Mouse (Mus musculus): Measurements from ENCODE around the gene Trim3. TPM values are rescaled to one million over a fixed set of nuclear protein-coding genes. Genes with fewer than 3 reads are reported as not detected.

The Trim3 gene
- polyA plus RNA-seq, 1 experiment from 2014 or later = 41.3 TPM

DNA sequence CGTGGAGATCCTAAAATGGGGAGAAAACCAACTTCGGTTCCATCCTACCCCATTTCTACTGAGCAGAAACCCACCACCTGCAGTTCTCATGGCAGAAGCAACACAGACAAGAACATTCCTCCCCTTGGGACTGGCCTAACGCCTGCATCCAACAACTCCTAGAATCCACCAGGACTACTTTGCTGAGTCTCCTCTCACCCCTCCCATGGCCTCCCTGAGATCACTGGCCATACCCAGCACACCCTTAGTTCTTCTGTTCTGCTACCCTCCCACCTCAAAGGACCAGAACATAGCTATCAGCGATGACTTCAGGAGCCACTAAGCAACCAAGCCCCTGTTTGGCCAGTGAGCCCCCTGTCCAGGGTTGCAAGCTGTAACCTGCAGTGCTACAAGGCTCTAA, 62.6 kb downstream of the Trim3 start:
- H3K27me3 ChIP-seq = no peaks in the 10 kb centered on the region
- 85% methylated on average over 4 of the region's 4 CpGs for WGBS
- no peak for ATAC-seq (ENCODE audit: insufficient number of reproducible peaks, insufficient read depth, low FRiP score, low TSS enrichment, low read depth)

DNA sequence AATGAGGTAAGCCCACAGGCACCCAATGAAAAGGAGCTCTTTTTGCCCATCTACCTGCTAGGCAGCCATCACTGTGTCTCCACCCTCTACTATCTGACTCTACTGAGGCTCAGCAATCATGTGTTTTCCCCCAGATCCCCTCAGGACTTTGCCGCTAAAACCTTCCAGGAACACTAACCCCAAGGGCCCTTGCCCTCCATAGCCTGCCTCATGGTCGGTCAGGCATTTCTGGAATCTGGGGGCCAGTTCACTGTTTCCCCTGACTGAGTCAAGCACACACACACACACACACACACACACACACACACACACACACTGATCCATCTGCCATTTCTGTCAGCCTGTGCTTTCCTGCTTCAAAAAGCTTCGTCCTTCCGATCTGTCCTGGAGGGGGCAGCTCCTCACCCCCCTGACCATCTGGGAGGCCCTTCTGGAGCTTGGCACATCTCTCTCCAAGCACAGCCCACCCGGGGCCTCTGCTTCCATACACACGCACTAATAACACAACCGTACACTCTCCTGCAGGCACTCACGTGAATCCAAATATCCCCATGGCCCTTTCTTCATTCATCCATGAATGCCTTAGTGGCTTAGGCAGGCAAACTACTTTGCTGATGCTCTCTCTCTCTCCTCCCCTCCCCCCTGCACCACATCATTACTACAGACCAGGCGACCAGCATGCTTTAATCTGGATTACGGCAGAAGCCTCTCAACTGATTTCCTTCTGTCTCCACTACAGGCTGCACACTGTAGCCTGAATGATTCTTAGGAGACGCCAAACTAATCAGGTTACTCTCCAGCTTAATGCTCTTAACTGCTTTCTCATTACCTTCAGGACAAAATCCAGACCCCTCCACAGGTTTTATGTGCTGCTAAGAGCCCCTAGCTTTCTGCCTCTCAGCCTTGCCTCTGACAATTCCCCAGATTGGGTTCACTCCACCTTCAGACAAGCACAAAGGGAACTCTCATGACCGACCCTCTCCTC, 63.6 kb downstream of the Trim3 start:
- Histone ChIP-seq H3K4me3 (no peak overlapping the region; the same call in 1 of the 2 replicates), H3K9ac (peak overlapping the region; percentile 58), H3K4me1 (peaks cover 26% of the 10 kb centered on the region), H3K27ac (peak overlapping the region; percentile 28; the same call in 1 of the 2 replicates), H3K9me3 (no peaks in the 10 kb centered on the region), H3K4me2 (no peak overlapping the region), H3K27me3 (no peaks in the 10 kb centered on the region), H3K36me3 (peaks cover 54% of the 10 kb centered on the region)
- WGBS = 23% methylated on average over 12 of the region's 12 CpGs
- no peak for ATAC-seq (ENCODE audit: insufficient number of reproducible peaks, insufficient read depth, low FRiP score, low TSS enrichment, low read depth)

More for the DNA sequence above, 62.6 kb downstream of the Trim3 start:
- H3K27ac ChIP-seq = no peak overlapping the region
- no peak overlapping the region for H3K9ac ChIP-seq
- no peak overlapping the region for H3K4me3 ChIP-seq
- no peak overlapping the region for H3K4me2 ChIP-seq
- peaks cover 29% of the 10 kb centered on the region for H3K4me1 ChIP-seq
- no peaks in the 10 kb centered on the region for H3K9me3 ChIP-seq
- H3K36me3 ChIP-seq = peaks cover 45% of the 10 kb centered on the region

DNA sequence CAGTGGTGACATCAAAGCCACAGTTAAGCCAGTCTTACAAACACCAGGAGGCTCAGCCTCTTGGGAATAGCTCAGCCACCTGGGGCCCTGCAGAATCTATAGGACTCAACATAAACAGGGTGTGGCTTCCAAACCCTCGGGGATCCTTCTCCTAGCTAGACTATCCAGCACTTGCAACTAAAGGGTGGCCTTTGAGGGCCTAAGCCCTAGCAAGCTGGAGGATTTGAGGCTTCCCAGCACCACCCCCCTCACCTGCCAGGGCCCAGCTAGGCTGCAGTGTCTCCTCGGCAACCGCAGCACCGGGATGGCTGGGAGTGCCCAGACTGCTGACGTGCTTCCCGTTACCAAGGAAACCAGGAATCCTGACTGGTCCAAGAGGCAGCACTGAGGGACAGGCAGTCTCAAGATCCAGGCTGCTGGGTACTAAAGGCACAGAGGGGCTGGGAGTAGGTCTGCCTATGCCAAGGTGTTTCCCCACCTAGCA, 64.3 kb downstream of the Trim3 start:
- peaks cover 59% of the 10 kb centered on the region for H3K36me3 ChIP-seq
- no peak overlapping the region for H3K4me3 ChIP-seq
- no peak overlapping the region for H3K4me2 ChIP-seq
- WGBS = 7% methylated on average over 6 of the region's 6 CpGs
- ATAC-seq (ENCODE audit: insufficient number of reproducible peaks, insufficient read depth, low FRiP score, low TSS enrichment, low read depth) = peak; percentile 35
- peak overlapping the region; percentile 51 for H3K9ac ChIP-seq
- H3K4me1 ChIP-seq = peaks cover 26% of the 10 kb centered on the region
- H3K9me3 ChIP-seq = no peaks in the 10 kb centered on the region
- 0 out of 2 replicates have a peak overlapping the region, but pooled peaks have one; percentile 16 for H3K27ac ChIP-seq
- H3K27me3 ChIP-seq = no peaks in the 10 kb centered on the region

DNA sequence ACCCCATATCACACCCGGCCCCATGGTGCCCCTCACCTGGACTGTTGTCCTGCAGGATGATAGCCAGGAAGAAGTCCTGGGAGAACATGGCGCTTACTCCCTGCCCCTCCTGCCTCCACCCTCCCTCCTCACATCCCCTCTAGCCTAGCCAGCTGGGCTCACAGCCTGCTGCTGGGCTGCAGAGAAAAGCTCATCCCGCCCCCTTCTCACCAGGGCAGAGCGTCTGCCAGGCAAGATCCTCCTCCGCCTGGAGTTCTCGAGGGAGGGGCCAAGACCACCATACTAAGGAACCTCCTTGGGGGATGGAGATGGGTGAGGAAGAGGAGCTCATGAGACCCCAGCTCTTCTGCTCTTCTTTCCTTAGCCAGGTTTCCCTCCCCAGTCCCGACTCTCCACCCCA, 64.8 kb downstream of the Trim3 start:
- ATAC-seq (ENCODE audit: insufficient number of reproducible peaks, insufficient read depth, low FRiP score, low TSS enrichment, low read depth) = peak; percentile 12
- Histone ChIP-seq H3K9me3 (no peaks in the 10 kb centered on the region), H3K4me3 (no peak overlapping the region), H3K27ac (no peak overlapping the region), H3K4me2 (no peak overlapping the region), H3K27me3 (no peaks in the 10 kb centered on the region), H3K9ac (peak overlapping the region; percentile 51; the same call in 1 of the 2 replicates), H3K4me1 (peaks cover 26% of the 10 kb centered on the region), H3K36me3 (peaks cover 59% of the 10 kb centered on the region)
- 27% methylated on average over 7 of the region's 7 CpGs for WGBS

DNA sequence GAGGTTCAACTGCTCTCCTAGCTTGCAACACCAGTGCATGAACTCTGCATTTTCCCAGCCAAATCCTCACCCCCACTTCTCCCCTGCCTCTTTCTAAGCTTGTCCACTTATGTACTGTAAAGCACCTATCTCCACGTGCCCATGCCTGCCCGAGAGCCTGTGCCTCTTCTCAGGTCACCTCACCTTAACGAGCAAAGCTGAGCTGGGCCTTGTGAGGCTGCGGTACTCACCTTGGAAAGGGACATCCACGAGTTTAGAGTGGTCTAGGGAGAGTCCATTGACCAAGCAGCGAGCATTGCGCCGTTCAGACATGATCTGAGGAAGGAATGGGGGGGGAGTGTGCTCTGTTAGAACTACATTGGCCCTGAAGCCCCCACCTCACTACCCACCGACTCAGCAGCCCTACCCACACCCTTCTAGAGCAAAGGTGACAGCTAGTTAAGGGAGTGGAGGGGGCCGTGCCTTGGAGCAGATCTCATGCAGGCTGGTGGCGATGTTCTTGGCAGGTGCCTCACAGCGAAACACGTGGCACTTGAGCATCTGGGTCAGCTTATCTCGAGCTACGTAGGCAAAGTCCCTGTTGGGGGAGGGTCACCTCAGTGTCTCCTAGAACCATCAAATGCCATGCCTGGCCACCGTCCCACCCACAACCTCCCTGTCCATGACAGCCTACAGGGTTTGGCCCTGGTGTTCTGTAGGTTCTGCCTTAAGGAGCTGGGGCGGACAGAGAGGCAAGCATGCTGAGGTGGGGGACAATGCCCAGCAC, 68.1 kb downstream of the Trim3 start:
- H3K4me1 ChIP-seq = peaks cover 18% of the 10 kb centered on the region
- 84% methylated on average over 17 of the region's 17 CpGs for WGBS
- H3K27me3 ChIP-seq = no peaks in the 10 kb centered on the region
- no peak overlapping the region for H3K9ac ChIP-seq
- H3K4me3 ChIP-seq = no peak overlapping the region
- no peak overlapping the region for H3K27ac ChIP-seq
- H3K4me2 ChIP-seq = no peak overlapping the region
- H3K9me3 ChIP-seq = no peaks in the 10 kb centered on the region
- no peak for ATAC-seq (ENCODE audit: insufficient number of reproducible peaks, insufficient read depth, low FRiP score, low TSS enrichment, low read depth)
- peaks cover 66% of the 10 kb centered on the region for H3K36me3 ChIP-seq

DNA sequence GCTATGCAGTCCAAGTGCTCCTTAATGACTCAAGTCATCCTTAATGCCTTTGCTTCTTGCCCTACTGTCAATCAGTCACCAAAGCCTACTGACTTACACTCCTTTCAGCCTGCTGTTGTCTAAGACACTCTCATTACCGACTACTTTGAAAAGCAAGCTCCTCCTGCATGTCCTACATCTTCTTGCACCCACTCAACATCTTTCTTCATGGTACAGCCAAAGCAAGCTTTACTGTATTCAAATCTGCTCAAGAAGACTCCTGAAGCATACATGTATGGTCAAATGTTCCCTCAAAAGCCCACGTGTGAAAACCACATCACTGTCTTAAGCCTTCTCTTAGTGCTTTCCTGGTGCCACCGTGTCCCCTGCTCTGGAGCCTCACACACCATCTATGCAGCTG, 70.0 kb downstream of the Trim3 start:
- no peak overlapping the region for H3K4me3 ChIP-seq
- no peak overlapping the region for H3K27ac ChIP-seq
- no peak overlapping the region for H3K9ac ChIP-seq
- H3K9me3 ChIP-seq = no peaks in the 10 kb centered on the region
- ATAC-seq (ENCODE audit: insufficient number of reproducible peaks, insufficient read depth, low FRiP score, low TSS enrichment, low read depth) = no peak
- WGBS = 90% methylated on average over 3 of the region's 3 CpGs
- H3K27me3 ChIP-seq = no peaks in the 10 kb centered on the region
- H3K36me3 ChIP-seq = peaks cover 84% of the 10 kb centered on the region
- no peaks in the 10 kb centered on the region for H3K4me1 ChIP-seq
- H3K4me2 ChIP-seq = no peak overlapping the region

DNA sequence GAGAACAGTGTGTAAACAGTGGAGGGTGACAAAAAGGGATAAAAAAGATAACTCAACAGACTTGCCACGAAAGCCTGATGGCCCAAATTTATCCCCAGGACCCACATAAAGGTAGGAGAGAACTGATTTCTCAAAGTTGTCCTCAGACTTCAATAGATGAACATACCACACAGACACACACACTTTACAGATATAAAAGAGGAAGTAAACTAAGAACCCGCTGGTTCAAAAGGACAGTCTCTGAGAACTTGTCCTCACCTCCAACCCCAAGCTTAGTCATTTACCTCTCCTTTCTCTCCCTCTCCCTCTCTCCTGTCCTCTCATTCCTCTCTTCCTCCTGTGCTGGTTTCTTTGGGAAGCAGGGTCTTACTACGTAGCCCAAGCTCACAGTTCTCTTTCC, 71.1 kb downstream of the Trim3 start:
- peaks cover 85% of the 10 kb centered on the region for H3K36me3 ChIP-seq
- 91% methylated on average over 3 of the region's 3 CpGs for WGBS
- ATAC-seq (ENCODE audit: insufficient number of reproducible peaks, insufficient read depth, low FRiP score, low TSS enrichment, low read depth) = no peak

DNA sequence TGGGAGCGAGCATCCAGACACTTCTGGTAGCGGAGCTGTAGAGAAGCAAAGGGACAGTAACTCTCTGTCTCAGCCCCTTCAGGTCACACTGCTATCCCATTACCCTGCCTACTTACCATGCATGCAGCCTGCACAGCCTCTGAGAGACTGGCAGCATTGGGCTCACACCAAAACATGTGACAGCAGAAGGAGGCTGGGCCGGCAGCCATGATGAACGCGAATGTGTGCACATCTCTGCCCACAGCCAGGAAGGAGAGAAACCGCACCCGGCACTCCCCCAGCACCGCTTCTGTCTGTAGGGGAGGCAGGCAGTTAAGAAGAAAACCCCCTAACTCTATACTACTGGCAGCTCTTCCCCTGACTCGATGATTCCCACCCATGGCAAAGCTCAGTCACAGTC, 74.4 kb downstream of the Trim3 start:
- Histone ChIP-seq H3K9ac (no peak overlapping the region), H3K4me1 (peaks cover 17% of the 10 kb centered on the region), H3K27ac (no peak overlapping the region), H3K4me2 (no peak overlapping the region), H3K9me3 (no peaks in the 10 kb centered on the region), H3K27me3 (no peaks in the 10 kb centered on the region), H3K4me3 (no peak overlapping the region), H3K36me3 (peaks cover 61% of the 10 kb centered on the region)
- 92% methylated on average over 9 of the region's 9 CpGs for WGBS
- no peak for ATAC-seq (ENCODE audit: insufficient number of reproducible peaks, insufficient read depth, low FRiP score, low TSS enrichment, low read depth)

More for the DNA sequence above, 71.1 kb downstream of the Trim3 start:
- Histone ChIP-seq H3K9ac (no peak overlapping the region), H3K27me3 (no peaks in the 10 kb centered on the region), H3K9me3 (no peaks in the 10 kb centered on the region), H3K4me3 (no peak overlapping the region), H3K27ac (no peak overlapping the region), H3K4me2 (no peak overlapping the region), H3K4me1 (no peaks in the 10 kb centered on the region)

DNA sequence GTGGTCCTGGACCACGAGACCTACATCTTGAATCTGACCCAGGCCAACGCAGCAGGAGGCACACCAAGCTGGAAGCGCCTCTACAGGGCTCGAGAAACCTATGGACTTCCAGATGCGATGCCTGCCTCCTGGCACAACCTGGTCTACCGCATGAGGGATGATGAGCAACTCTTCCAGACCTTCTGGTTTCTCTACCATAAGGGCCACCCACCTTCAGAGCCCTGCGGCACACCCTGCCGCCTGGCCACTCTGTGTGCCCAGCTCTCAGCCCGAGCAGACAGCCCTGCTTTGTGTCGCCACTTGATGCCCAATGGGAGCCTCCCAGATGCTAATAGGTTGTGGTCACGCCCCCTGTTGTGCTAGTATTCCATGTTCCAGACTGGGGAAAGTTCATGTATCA, 75.7 kb downstream of the Trim3 start:
- Histone ChIP-seq H3K4me1 (peaks cover 17% of the 10 kb centered on the region), H3K27ac (no peak overlapping the region), H3K4me3 (no peak overlapping the region), H3K36me3 (peaks cover 50% of the 10 kb centered on the region), H3K4me2 (no peak overlapping the region), H3K9ac (no peak overlapping the region), H3K9me3 (no peaks in the 10 kb centered on the region), H3K27me3 (no peaks in the 10 kb centered on the region)
- ATAC-seq (ENCODE audit: insufficient number of reproducible peaks, insufficient read depth, low FRiP score, low TSS enrichment, low read depth) = no peak
- WGBS = 79% methylated on average over 11 of the region's 11 CpGs

DNA sequence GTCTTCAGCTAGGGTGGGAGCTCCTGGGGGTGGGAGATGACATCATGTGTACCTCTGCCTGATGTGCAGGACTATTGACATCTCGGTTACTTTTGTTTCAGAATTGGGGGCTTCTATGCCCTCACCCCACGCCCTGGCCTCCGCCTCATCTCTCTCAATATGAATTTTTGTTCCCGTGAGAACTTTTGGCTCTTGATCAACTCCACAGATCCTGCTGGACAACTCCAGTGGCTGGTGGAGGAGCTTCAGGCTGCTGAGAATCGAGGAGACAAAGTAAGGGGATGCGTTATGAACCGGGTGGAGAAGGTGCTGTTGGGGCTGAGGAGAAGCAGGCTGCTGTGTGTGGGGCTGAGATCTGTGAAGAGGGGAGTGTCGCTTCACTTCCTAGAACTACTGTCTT, 77.0 kb downstream of the Trim3 start:
- Histone ChIP-seq H3K27ac (no peak overlapping the region), H3K9ac (no peak overlapping the region), H3K27me3 (no peaks in the 10 kb centered on the region), H3K4me2 (no peak overlapping the region), H3K9me3 (no peaks in the 10 kb centered on the region), H3K4me3 (no peak overlapping the region), H3K36me3 (peaks cover 42% of the 10 kb centered on the region), H3K4me1 (peaks cover 17% of the 10 kb centered on the region)
- WGBS = 87% methylated on average over 8 of the region's 8 CpGs
- no peak for ATAC-seq (ENCODE audit: insufficient number of reproducible peaks, insufficient read depth, low FRiP score, low TSS enrichment, low read depth)

DNA sequence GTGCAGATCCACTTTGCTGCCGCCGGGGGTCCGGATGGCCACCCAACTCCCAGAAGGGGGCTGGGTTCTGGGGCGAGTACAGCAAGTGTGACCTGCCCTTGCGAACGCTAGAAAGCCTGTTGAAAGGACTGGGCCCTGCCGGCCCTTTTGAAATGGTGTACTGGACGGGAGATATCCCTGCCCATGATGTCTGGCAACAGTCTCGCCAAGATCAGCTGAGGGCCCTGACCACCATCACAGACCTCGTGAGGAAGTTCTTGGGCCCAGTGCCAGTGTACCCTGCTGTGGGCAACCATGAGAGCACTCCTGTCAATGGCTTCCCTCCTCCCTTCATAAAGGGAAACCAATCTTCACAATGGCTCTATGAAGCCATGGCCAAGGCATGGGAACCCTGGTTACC, 77.8 kb downstream of the Trim3 start:
- peak overlapping the region; percentile 85 for H3K4me2 ChIP-seq
- no peaks in the 10 kb centered on the region for H3K27me3 ChIP-seq
- H3K9ac ChIP-seq = 0 out of 2 replicates have a peak overlapping the region, but pooled peaks have one; percentile 27
- peaks cover 36% of the 10 kb centered on the region for H3K36me3 ChIP-seq
- H3K4me3 ChIP-seq = peak overlapping the region; percentile 76; the same call in 1 of the 2 replicates
- no peaks in the 10 kb centered on the region for H3K9me3 ChIP-seq
- no peak for ATAC-seq (ENCODE audit: insufficient number of reproducible peaks, insufficient read depth, low FRiP score, low TSS enrichment, low read depth)
- H3K27ac ChIP-seq = no peak overlapping the region
- H3K4me1 ChIP-seq = peaks cover 17% of the 10 kb centered on the region
- WGBS = 89% methylated on average over 10 of the region's 10 CpGs

Data from embryonic facial prominence, embryonic 13.5 days (tissue).